Mouse (Mus musculus): ENCODE measurements around the gene Heph. TPM values are rescaled to one million over a fixed set of nuclear protein-coding genes. Genes with fewer than 3 reads are reported as not detected.
"Not testable (repeated sequence)": the region's sequence is repeated elsewhere in the genome, so short reads cannot be mapped to it uniquely, and the experiment has no call there.

Heph gene
- polyA plus RNA-seq (2012; fragmentation: generic; extraction: Trizol), result not detected
- long read RNA-seq, experiment 1, result 0 reads
- long read RNA-seq, experiment 2, result 0 reads

- no peak within 1 kb of the TSS for H3K4me3 ChIP-seq (ENCODE audit: insufficient read depth, poor library complexity, severe bottlenecking)
Measured at GRCm38 (mm10) chrX:96455149-96455548, at the start of gene Heph. TSS of gene Heph (plus strand) at chrX:96455359.

DNA sequence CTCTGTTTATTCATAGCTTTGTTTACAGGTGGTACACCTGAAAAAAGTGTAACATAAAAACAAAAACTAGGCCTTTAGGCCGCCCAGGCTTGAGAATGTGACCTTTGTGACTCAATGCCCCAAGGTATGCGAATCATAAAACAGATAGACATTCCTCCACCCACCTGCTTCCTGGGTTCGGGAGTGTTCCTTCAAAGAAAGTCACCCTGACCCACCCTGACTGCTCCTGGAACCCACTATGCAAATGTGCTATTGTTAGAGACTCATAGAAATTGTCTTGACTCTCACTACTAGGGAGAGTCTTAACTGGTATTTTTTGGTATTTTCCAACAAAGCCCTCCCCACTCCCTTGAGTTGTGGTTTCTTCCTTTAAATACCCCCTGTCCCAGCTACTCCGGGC lies 39.8 kb upstream of the Heph start:
- H3K36me3 ChIP-seq (ENCODE audit: control insufficient read depth, insufficient read depth); H3K79me3 ChIP-seq (ENCODE audit: low read depth); H3K27me3 ChIP-seq (ENCODE audit: control insufficient read depth, insufficient read depth, insufficient read length); H3ac ChIP-seq (ENCODE audit: control insufficient read depth, insufficient read length, low read depth); H3K79me2 ChIP-seq (ENCODE audit: control insufficient read depth, insufficient read depth); H3K4me3 ChIP-seq (ENCODE audit: insufficient read depth, poor library complexity, severe bottlenecking): not testable (repeated sequence)

More at GRCm38 (mm10) chrX:96455149-96455548, at the start of gene Heph:
- Histone ChIP-seq H3K36me3 (ENCODE audit: control insufficient read depth, insufficient read depth) (no peaks in the 10 kb centered on the region), H3K79me3 (ENCODE audit: low read depth) (no peaks in the 10 kb centered on the region), H3K79me2 (ENCODE audit: control insufficient read depth, insufficient read depth) (no peaks in the 10 kb centered on the region), H3K27me3 (ENCODE audit: control insufficient read depth, insufficient read depth, insufficient read length) (no peaks in the 10 kb centered on the region), H3ac (ENCODE audit: control insufficient read depth, insufficient read length, low read depth) (no peak within 1 kb of the TSS)
- no peak for TF ChIP-seq CTCF (IDR thresholded peaks at IDR 0.05; ENCODE audit: control insufficient read depth, insufficient read depth, insufficient read length)
- no peak for TF ChIP-seq USF1 (IDR thresholded peaks at IDR 0.05; ENCODE audit: low read depth)
- TF ChIP-seq CEBPB (IDR thresholded peaks at IDR 0.05; ENCODE audit: low read depth), result no peak
- no peak for TF ChIP-seq FOSL1 (IDR thresholded peaks at IDR 0.05; ENCODE audit: insufficient read depth, low read length, poor library complexity, severe bottlenecking)
- TF ChIP-seq MYOG (IDR thresholded peaks at IDR 0.05; ENCODE audit: control insufficient read depth, extremely low read depth, insufficient read length), result no peak
- TF ChIP-seq MAX (IDR thresholded peaks at IDR 0.05), result no peak
- no peak for TF ChIP-seq MYOD1 (IDR thresholded peaks at IDR 0.05; ENCODE audit: control insufficient read depth, insufficient read length, low read depth)

DNA sequence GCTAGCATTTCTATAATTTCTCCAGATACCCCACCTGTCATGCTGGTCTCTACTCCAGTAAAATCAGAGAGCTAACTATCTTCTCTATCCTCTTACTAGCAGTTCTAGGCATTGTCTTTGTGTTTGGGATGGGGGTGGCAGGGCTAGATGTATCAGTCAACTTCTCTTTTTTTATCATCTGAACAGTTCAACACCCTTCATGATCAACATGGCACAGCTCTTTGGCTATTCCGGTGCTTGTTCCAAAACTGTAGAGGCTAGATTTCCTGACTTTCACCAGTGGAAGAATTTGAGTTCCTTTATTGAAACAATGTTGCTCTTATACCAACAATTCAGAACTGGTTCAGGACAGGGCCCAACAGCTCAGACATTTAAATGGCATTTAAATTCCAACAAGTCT lies 38.2 kb upstream of the Heph start:
- Histone ChIP-seq H3K4me3 (ENCODE audit: insufficient read depth, poor library complexity, severe bottlenecking) (no peak overlapping the region), H3K36me3 (ENCODE audit: control insufficient read depth, insufficient read depth) (no peaks in the 10 kb centered on the region), H3K79me2 (ENCODE audit: control insufficient read depth, insufficient read depth) (no peaks in the 10 kb centered on the region), H3K79me3 (ENCODE audit: low read depth) (no peaks in the 10 kb centered on the region), H3K27me3 (ENCODE audit: control insufficient read depth, insufficient read depth, insufficient read length) (no peaks in the 10 kb centered on the region), H3ac (ENCODE audit: control insufficient read depth, insufficient read length, low read depth) (no peak overlapping the region)
- TF ChIP-seq CEBPB (IDR thresholded peaks at IDR 0.05; ENCODE audit: low read depth) (no peak), MAX (IDR thresholded peaks at IDR 0.05) (no peak), MYOD1 (IDR thresholded peaks at IDR 0.05; ENCODE audit: control insufficient read depth, insufficient read length, low read depth) (no peak), MYOG (IDR thresholded peaks at IDR 0.05; ENCODE audit: control insufficient read depth, extremely low read depth, insufficient read length) (no peak), FOSL1 (IDR thresholded peaks at IDR 0.05; ENCODE audit: insufficient read depth, low read length, poor library complexity, severe bottlenecking) (no peak), CTCF (IDR thresholded peaks at IDR 0.05; ENCODE audit: control insufficient read depth, insufficient read depth, insufficient read length) (no peak), USF1 (IDR thresholded peaks at IDR 0.05; ENCODE audit: low read depth) (no peak)

GRCm38 (mm10) chrX:96417733-96418132 lies 37.4 kb upstream of the Heph start:
- H3K79me3 ChIP-seq (ENCODE audit: low read depth), result no peaks in the 10 kb centered on the region
- H3K4me3 ChIP-seq (ENCODE audit: insufficient read depth, poor library complexity, severe bottlenecking), result no peak overlapping the region
- no peak for TF ChIP-seq FOSL1 (IDR thresholded peaks at IDR 0.05; ENCODE audit: insufficient read depth, low read length, poor library complexity, severe bottlenecking)
- TF ChIP-seq CEBPB (IDR thresholded peaks at IDR 0.05; ENCODE audit: low read depth), result no peak
- no peak for TF ChIP-seq CTCF (IDR thresholded peaks at IDR 0.05; ENCODE audit: control insufficient read depth, insufficient read depth, insufficient read length)
- TF ChIP-seq MAX (IDR thresholded peaks at IDR 0.05), result no peak
- TF ChIP-seq MYOG (IDR thresholded peaks at IDR 0.05; ENCODE audit: control insufficient read depth, extremely low read depth, insufficient read length), result no peak
- TF ChIP-seq USF1 (IDR thresholded peaks at IDR 0.05; ENCODE audit: low read depth), result no peak
- TF ChIP-seq MYOD1 (IDR thresholded peaks at IDR 0.05; ENCODE audit: control insufficient read depth, insufficient read length, low read depth), result no peak
- H3K79me2 ChIP-seq (ENCODE audit: control insufficient read depth, insufficient read depth), result no peaks in the 10 kb centered on the region
- H3ac ChIP-seq (ENCODE audit: control insufficient read depth, insufficient read length, low read depth), result no peak overlapping the region
- H3K27me3 ChIP-seq (ENCODE audit: control insufficient read depth, insufficient read depth, insufficient read length), result no peaks in the 10 kb centered on the region
- H3K36me3 ChIP-seq (ENCODE audit: control insufficient read depth, insufficient read depth), result no peaks in the 10 kb centered on the region

DNA sequence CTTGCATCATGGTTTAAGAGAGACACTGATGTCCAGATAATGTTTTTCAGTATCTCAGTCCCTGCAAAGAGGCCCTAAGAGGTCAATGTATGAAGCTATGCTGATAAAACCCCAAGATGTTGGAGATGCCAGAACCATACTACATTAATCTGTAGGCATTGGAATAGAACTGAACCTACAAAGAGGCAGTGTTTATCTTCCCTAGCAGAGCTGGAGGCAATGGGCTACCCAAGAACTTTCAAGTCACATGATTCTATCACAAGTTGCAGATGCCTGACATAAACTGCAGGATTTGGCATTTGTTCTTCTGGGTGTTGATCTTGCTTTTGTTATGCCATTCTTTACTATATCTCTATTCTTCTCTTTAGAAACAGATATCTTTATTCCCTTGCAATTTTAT lies 35.8 kb upstream of the Heph start:
- no peaks in the 10 kb centered on the region for H3K79me3 ChIP-seq (ENCODE audit: low read depth)
- no peaks in the 10 kb centered on the region for H3K79me2 ChIP-seq (ENCODE audit: control insufficient read depth, insufficient read depth)
- no peaks in the 10 kb centered on the region for H3K36me3 ChIP-seq (ENCODE audit: control insufficient read depth, insufficient read depth)
- H3ac ChIP-seq (ENCODE audit: control insufficient read depth, insufficient read length, low read depth), result no peak overlapping the region
- no peaks in the 10 kb centered on the region for H3K27me3 ChIP-seq (ENCODE audit: control insufficient read depth, insufficient read depth, insufficient read length)
- TF ChIP-seq USF1 (IDR thresholded peaks at IDR 0.05; ENCODE audit: low read depth) (no peak), MYOG (IDR thresholded peaks at IDR 0.05; ENCODE audit: control insufficient read depth, extremely low read depth, insufficient read length) (no peak), MAX (IDR thresholded peaks at IDR 0.05) (no peak), MYOD1 (IDR thresholded peaks at IDR 0.05; ENCODE audit: control insufficient read depth, insufficient read length, low read depth) (no peak), CTCF (IDR thresholded peaks at IDR 0.05; ENCODE audit: control insufficient read depth, insufficient read depth, insufficient read length) (no peak), FOSL1 (IDR thresholded peaks at IDR 0.05; ENCODE audit: insufficient read depth, low read length, poor library complexity, severe bottlenecking) (no peak)
- no peak overlapping the region for H3K4me3 ChIP-seq (ENCODE audit: insufficient read depth, poor library complexity, severe bottlenecking)

DNA sequence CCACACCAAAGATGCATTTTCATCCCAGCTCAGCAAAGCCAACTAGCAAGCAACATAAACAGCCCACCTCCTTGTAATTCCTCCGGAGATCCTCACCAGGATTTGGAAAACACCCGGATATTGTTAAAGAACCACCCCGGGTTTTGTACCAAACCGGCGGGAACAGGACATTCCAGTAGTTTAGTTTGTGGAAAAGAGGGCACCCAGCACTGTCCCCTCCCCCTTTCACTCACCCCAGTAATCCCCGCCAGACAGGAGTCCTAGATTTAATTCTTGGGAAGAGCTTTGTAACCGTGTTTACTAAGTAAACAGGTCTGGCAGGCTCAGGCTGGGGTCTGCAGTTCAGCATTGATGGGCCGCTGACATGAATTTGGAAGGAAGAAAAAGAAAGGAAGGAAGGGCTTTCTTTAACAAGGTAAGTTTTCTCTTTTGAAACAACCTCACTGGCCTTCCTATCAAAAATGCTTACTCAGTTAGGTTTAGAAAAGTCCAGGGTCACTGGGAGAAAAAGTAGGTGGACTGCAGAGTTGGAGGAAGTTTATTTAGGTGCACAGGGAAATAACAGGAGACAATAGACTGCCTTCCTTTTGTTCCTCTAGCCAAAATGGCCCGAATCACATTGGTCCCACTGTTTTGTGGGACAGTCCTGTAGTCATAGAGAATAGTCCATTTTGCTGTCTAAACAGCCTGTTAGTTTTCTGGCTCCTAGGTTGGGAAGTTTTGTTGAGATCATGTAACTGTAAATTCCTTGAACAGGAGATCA lies 1.2 kb downstream of the Heph start, which contains the start of gene Hsf3:
Hsf3 (minus strand) TSS at position 94 of the 763 bp plus-strand sequence.
- no peaks in the 10 kb centered on the region for H3K36me3 ChIP-seq (ENCODE audit: control insufficient read depth, insufficient read depth)
- no peaks in the 10 kb centered on the region for H3K27me3 ChIP-seq (ENCODE audit: control insufficient read depth, insufficient read depth, insufficient read length)
- no peak within 1 kb of the TSS for H3K4me3 ChIP-seq (ENCODE audit: insufficient read depth, poor library complexity, severe bottlenecking)
- no peak for TF ChIP-seq FOSL1 (IDR thresholded peaks at IDR 0.05; ENCODE audit: insufficient read depth, low read length, poor library complexity, severe bottlenecking)
- TF ChIP-seq CEBPB (IDR thresholded peaks at IDR 0.05; ENCODE audit: low read depth), result no peak
- H3ac ChIP-seq (ENCODE audit: control insufficient read depth, insufficient read length, low read depth), result no peak within 1 kb of the TSS
- no peaks in the 10 kb centered on the region for H3K79me3 ChIP-seq (ENCODE audit: low read depth)
- no peaks in the 10 kb centered on the region for H3K79me2 ChIP-seq (ENCODE audit: control insufficient read depth, insufficient read depth)

All from C2C12 (cell line).